Mouse (Mus musculus): Measurements from ENCODE around the gene Tmem107. TPM values are rescaled to one million over a fixed set of nuclear protein-coding genes. Genes with fewer than 3 reads are reported as not detected.
A peak's percentile ranks its signal among the peaks of the same experiment; 100 is the strongest.

The Tmem107 gene
- polyA plus RNA-seq, 1 experiment from 2014 or later = 60.8 TPM

- 6% methylated on average over 9 of the region's 9 CpGs for WGBS
- no peak for DNase-seq (ENCODE audit: low spot score)
- H3K27ac ChIP-seq = peak overlapping the region; percentile 84; the same call in 1 of the 2 replicates
- ATAC-seq (replicated peaks; ENCODE audit: low FRiP score, low read depth) = no peak
- no peaks in the 10 kb centered on the region for H3K9me3 ChIP-seq (replicated peaks; ENCODE audit: low read length)
- TF ChIP-seq CTCF (IDR thresholded peaks at IDR 0.05; ENCODE audit: low read depth) = no peak
- peak overlapping the region; percentile 87 for H3K4me2 ChIP-seq (ENCODE audit: low read length)
- H3K27me3 ChIP-seq (ENCODE audit: insufficient read depth, low read length) = no peaks in the 10 kb centered on the region
- H3K4me3 ChIP-seq (replicated peaks; ENCODE audit: low read depth, low read length) = peak overlapping the region; percentile 80
- peaks cover 11% of the 10 kb centered on the region for H3K4me1 ChIP-seq (replicated peaks; ENCODE audit: insufficient read depth, low read length)
- peak overlapping the region; percentile 66 for H3K9ac ChIP-seq (ENCODE audit: low read depth, low read length)
- H3K36me3 ChIP-seq (ENCODE audit: insufficient read depth, low read length) = 0 out of 2 replicates have a peak, but pooled peaks cover 17% of the 10 kb centered on the region
Observed at GRCm38 (mm10) chr11:69046395-69046774, 24.2 kb upstream of the Tmem107 start.

- no peak overlapping the region for H3K27ac ChIP-seq
- 0 out of 2 replicates have a peak overlapping the region, but pooled peaks have one; percentile 18 for H3K9ac ChIP-seq (ENCODE audit: low read depth, low read length)
- TF ChIP-seq CTCF (IDR thresholded peaks at IDR 0.05; ENCODE audit: low read depth) = no peak
- 0 out of 2 replicates have a peak overlapping the region, but pooled peaks have one; percentile 87 for H3K4me2 ChIP-seq (ENCODE audit: low read length)
- no peaks in the 10 kb centered on the region for H3K9me3 ChIP-seq (replicated peaks; ENCODE audit: low read length)
- 0 out of 2 replicates have a peak, but pooled peaks cover 17% of the 10 kb centered on the region for H3K36me3 ChIP-seq (ENCODE audit: insufficient read depth, low read length)
- WGBS = 90% methylated on average over 12 of the region's 12 CpGs
- H3K4me1 ChIP-seq (replicated peaks; ENCODE audit: insufficient read depth, low read length) = peaks cover 11% of the 10 kb centered on the region
- ATAC-seq (replicated peaks; ENCODE audit: low FRiP score, low read depth) = no peak
- no peak for DNase-seq (ENCODE audit: low spot score)
- H3K27me3 ChIP-seq (ENCODE audit: insufficient read depth, low read length) = no peaks in the 10 kb centered on the region
- no peak overlapping the region for H3K4me3 ChIP-seq (replicated peaks; ENCODE audit: low read depth, low read length)
Observed at GRCm38 (mm10) chr11:69047592-69047991, 23.0 kb upstream of the Tmem107 start.

- ATAC-seq (replicated peaks; ENCODE audit: low FRiP score, low read depth) = no peak
- H3K36me3 ChIP-seq (ENCODE audit: insufficient read depth, low read length) = 0 out of 2 replicates have a peak, but pooled peaks cover 17% of the 10 kb centered on the region
Observed at GRCm38 (mm10) chr11:69048151-69048550, 22.5 kb upstream of the Tmem107 start.

GRCm38 (mm10) chr11:69050748-69051147 is 19.9 kb upstream of the Tmem107 start:
- no peaks in the 10 kb centered on the region for H3K27me3 ChIP-seq (ENCODE audit: insufficient read depth, low read length)
- H3K4me1 ChIP-seq (replicated peaks; ENCODE audit: insufficient read depth, low read length) = peaks cover 11% of the 10 kb centered on the region
- no peak overlapping the region for H3K27ac ChIP-seq
- TF ChIP-seq CTCF (IDR thresholded peaks at IDR 0.05; ENCODE audit: low read depth) = no peak
- DNase-seq (ENCODE audit: low spot score) (no peak), ATAC-seq (replicated peaks; ENCODE audit: low FRiP score, low read depth) (no peak)
- no peaks in the 10 kb centered on the region for H3K9me3 ChIP-seq (replicated peaks; ENCODE audit: low read length)
- 89% methylated on average over 8 of the region's 8 CpGs for WGBS
- H3K4me2 ChIP-seq (ENCODE audit: low read length) = no peak overlapping the region
- H3K4me3 ChIP-seq (replicated peaks; ENCODE audit: low read depth, low read length) = no peak overlapping the region
- 0 out of 2 replicates have a peak, but pooled peaks cover 17% of the 10 kb centered on the region for H3K36me3 ChIP-seq (ENCODE audit: insufficient read depth, low read length)
- H3K9ac ChIP-seq (ENCODE audit: low read depth, low read length) = no peak overlapping the region

More at GRCm38 (mm10) chr11:69048151-69048550, 22.5 kb upstream of the Tmem107 start:
- no peak for TF ChIP-seq CTCF (IDR thresholded peaks at IDR 0.05; ENCODE audit: low read depth)
- no peak overlapping the region for H3K27ac ChIP-seq
- 88% methylated on average over 14 of the region's 14 CpGs for WGBS
- H3K4me3 ChIP-seq (replicated peaks; ENCODE audit: low read depth, low read length) = no peak overlapping the region
- no peak for DNase-seq (ENCODE audit: low spot score)
- no peaks in the 10 kb centered on the region for H3K27me3 ChIP-seq (ENCODE audit: insufficient read depth, low read length)
- no peak overlapping the region for H3K4me2 ChIP-seq (ENCODE audit: low read length)
- H3K9me3 ChIP-seq (replicated peaks; ENCODE audit: low read length) = no peaks in the 10 kb centered on the region
- peaks cover 11% of the 10 kb centered on the region for H3K4me1 ChIP-seq (replicated peaks; ENCODE audit: insufficient read depth, low read length)
- H3K9ac ChIP-seq (ENCODE audit: low read depth, low read length) = 0 out of 2 replicates have a peak overlapping the region, but pooled peaks have one; percentile 18

- Histone ChIP-seq H3K9me3 (replicated peaks; ENCODE audit: low read length) (no peaks in the 10 kb centered on the region), H3K27ac (no peak overlapping the region), H3K4me2 (ENCODE audit: low read length) (no peak overlapping the region), H3K9ac (ENCODE audit: low read depth, low read length) (no peak overlapping the region), H3K36me3 (ENCODE audit: insufficient read depth, low read length) (0 out of 2 replicates have a peak, but pooled peaks cover 17% of the 10 kb centered on the region), H3K4me3 (replicated peaks; ENCODE audit: low read depth, low read length) (no peak overlapping the region), H3K27me3 (ENCODE audit: insufficient read depth, low read length) (no peaks in the 10 kb centered on the region), H3K4me1 (replicated peaks; ENCODE audit: insufficient read depth, low read length) (peaks cover 6% of the 10 kb centered on the region; the same call in 1 of the 2 replicates)
- ATAC-seq (replicated peaks; ENCODE audit: low FRiP score, low read depth) = no peak
- 88% methylated on average over 4 of the region's 4 CpGs for WGBS
- DNase-seq (ENCODE audit: low spot score) = no peak
- TF ChIP-seq CTCF (IDR thresholded peaks at IDR 0.05; ENCODE audit: low read depth) = no peak
Observed at GRCm38 (mm10) chr11:69051771-69052170, 18.8 kb upstream of the Tmem107 start.

GRCm38 (mm10) chr11:69052824-69053421 is 17.7 kb upstream of the Tmem107 start:
- 0 out of 2 replicates have a peak, but pooled peaks cover 17% of the 10 kb centered on the region for H3K36me3 ChIP-seq (ENCODE audit: insufficient read depth, low read length)
- TF ChIP-seq CTCF (IDR thresholded peaks at IDR 0.05; ENCODE audit: low read depth) = no peak

More at GRCm38 (mm10) chr11:69052824-69053421, 17.7 kb upstream of the Tmem107 start:
- Histone ChIP-seq H3K27me3 (ENCODE audit: insufficient read depth, low read length) (no peaks in the 10 kb centered on the region), H3K4me2 (ENCODE audit: low read length) (no peak overlapping the region), H3K27ac (no peak overlapping the region), H3K9me3 (replicated peaks; ENCODE audit: low read length) (no peaks in the 10 kb centered on the region), H3K4me3 (replicated peaks; ENCODE audit: low read depth, low read length) (no peak overlapping the region), H3K9ac (ENCODE audit: low read depth, low read length) (no peak overlapping the region), H3K4me1 (replicated peaks; ENCODE audit: insufficient read depth, low read length) (peaks cover 2% of the 10 kb centered on the region)
- no peak for ATAC-seq (replicated peaks; ENCODE audit: low FRiP score, low read depth)
- 60% methylated on average over 2 of the region's 2 CpGs for WGBS
- no peak for DNase-seq (ENCODE audit: low spot score)
